Mouse (Mus musculus) lung, adult 2 months (tissue): ENCODE measurements at regions not wholly inside any gene's neighbourhood (a gene's known extent, or its start where the extent isn't known, plus 50 kb on each side); places are given as distances from the start of the nearest gene placed in this dataset.

Experiments used
- CTCF ChIP-seq: fragments of 200-500 bp; IDR thresholded peaks from 2 replicates; pipeline ENCODE4 v1.5.1; 2011; ENCODE audit warnings: mild to moderate bottlenecking, low read length, control low read depth; ENCODE audit not compliant: insufficient read depth
- POLR2A ChIP-seq: fragments of 200-500 bp; IDR thresholded peaks from 2 replicates; pipeline ENCODE4 v1.6.1; 2011; ENCODE audit warnings: low read depth, mild to moderate bottlenecking, control low read depth, low read length, borderline replicate concordance; ENCODE audit errors: extremely low read depth

- TF ChIP-seq POLR2A: no peak
- TF ChIP-seq CTCF: no peak
These were observed 337.1 kb downstream of the Pros1 start for GRCm38 (mm10) chr16:63191181-63191580.
